Mouse (Mus musculus) myocyte (in vitro differentiated cells): Measurements from ENCODE around the gene Gm7029. TPM values are rescaled to one million over a fixed set of nuclear protein-coding genes. Genes with fewer than 3 reads are reported as not detected.

Experiments
- H3K27me3 ChIP-seq: one replicate; pipeline ENCODE4 v1.6.1; 2011; ENCODE audit not compliant: control insufficient read depth, insufficient read depth, insufficient read length
- H3K36me3 ChIP-seq: one replicate; pipeline ENCODE4 v1.6.1; 2011; ENCODE audit not compliant: control insufficient read depth, insufficient read depth
- H3K4me2 ChIP-seq: one replicate; pipeline ENCODE4 v1.6.1; 2011; ENCODE audit warnings: low read depth, control low read depth
- H3K4me3 ChIP-seq: one replicate; pipeline ENCODE4 v1.5.1; 2011; ENCODE audit warnings: mild to moderate bottlenecking, control low read depth, moderate library complexity
- H3K79me2 ChIP-seq: one replicate; pipeline ENCODE4 v1.6.1; 2011; ENCODE audit not compliant: control insufficient read depth, insufficient read depth
- H3ac ChIP-seq: one replicate; pipeline ENCODE4 v1.6.1; 2011; ENCODE audit not compliant: control insufficient read depth, insufficient read length
- CEBPB ChIP-seq: IDR thresholded peaks from 2 replicates; pipeline ENCODE4 v1.6.1; 2011; ENCODE audit warnings: mild to moderate bottlenecking, moderate library complexity; ENCODE audit not compliant: poor library complexity, insufficient read depth, severe bottlenecking
- E2F4 ChIP-seq: IDR thresholded peaks from one replicate; pipeline ENCODE4 v1.6.1; 2011; ENCODE audit warnings: mild to moderate bottlenecking, control low read depth, moderate library complexity; ENCODE audit not compliant: insufficient read depth
- MAX ChIP-seq: IDR thresholded peaks from one replicate; pipeline ENCODE4 v1.6.1; 2011; ENCODE audit warnings: low read depth, mild to moderate bottlenecking, control low read depth
- MYOD1 ChIP-seq, 3 experiments: IDR thresholded peaks; one replicate each; pipeline ENCODE4 v1.6.1; 2011; ENCODE audit warnings: control low read depth in 2 of 3, low read depth in 2 of 3, mild to moderate bottlenecking in 2 of 3, moderate library complexity in 1 of 3; ENCODE audit not compliant: insufficient read length in 2 of 3, control insufficient read depth in 1 of 3
- MYOG ChIP-seq, 3 experiments: IDR thresholded peaks; one replicate each; pipeline ENCODE4 v1.6.1; 2011; ENCODE audit warnings: control low read depth in 2 of 3, low read depth in 2 of 3, mild to moderate bottlenecking in 2 of 3; ENCODE audit not compliant: insufficient read length in 2 of 3, control insufficient read depth in 1 of 3, insufficient read depth in 1 of 3
- POLR2A ChIP-seq: IDR thresholded peaks from one replicate; pipeline ENCODE4 v1.6.1; 2011; ENCODE audit warnings: low read depth, mild to moderate bottlenecking, control low read depth, moderate library complexity; ENCODE audit not compliant: insufficient read length
- POLR2AphosphoS2 ChIP-seq: IDR thresholded peaks from one replicate; pipeline ENCODE4 v1.6.1; 2011; ENCODE audit warnings: low read depth, control low read depth; ENCODE audit not compliant: insufficient read length
- REST ChIP-seq: IDR thresholded peaks from one replicate; pipeline ENCODE4 v1.6.1; 2011; ENCODE audit warnings: mild to moderate bottlenecking, control low read depth, moderate library complexity; ENCODE audit not compliant: insufficient read depth, insufficient read length
- SRF ChIP-seq: IDR thresholded peaks from one replicate; pipeline ENCODE4 v1.6.1; 2011; ENCODE audit warnings: low read depth; ENCODE audit not compliant: control insufficient read depth, insufficient read length
- TCF12 ChIP-seq: IDR thresholded peaks from one replicate; pipeline ENCODE4 v1.6.1; 2011; ENCODE audit warnings: mild to moderate bottlenecking, control low read depth; ENCODE audit not compliant: poor library complexity, insufficient read depth, severe bottlenecking
- TCF3 ChIP-seq: IDR thresholded peaks from one replicate; pipeline ENCODE4 v1.6.1; 2011; ENCODE audit warnings: low read depth, control low read depth; ENCODE audit not compliant: insufficient read length
- USF1 ChIP-seq: IDR thresholded peaks from one replicate; pipeline ENCODE4 v1.6.1; 2011; ENCODE audit warnings: low read depth, mild to moderate bottlenecking, control low read depth, moderate library complexity
- polyA plus RNA-seq: library from polyadenylated mRNA; unstranded; fragments of >200 nt; fragmentation: generic; extraction: Trizol; gene quantifications from one replicate; pipeline ENCODE4 v1.2.1, GENCODE M21; 2012; ENCODE audit warnings: missing spikeins

Gene Gm7029
- polyA plus RNA-seq, 1 experiment = not detected

- H3K79me2 ChIP-seq = peaks cover 6% of the 10 kb centered on the region
- TF ChIP-seq POLR2AphosphoS2 (no peak), MYOD1 (IDR thresholded peaks at IDR 0.05; ENCODE audit: control insufficient read depth in 1 of 3, insufficient read length in 2 of 3, low read depth in 2 of 3) (no peak), MYOG (IDR thresholded peaks at IDR 0.05; ENCODE audit: control insufficient read depth in 1 of 3, insufficient read depth in 1 of 3, insufficient read length in 2 of 3, low read depth in 2 of 3) (no peak), E2F4 (no peak)
These were observed 43.4 kb downstream of the Gm7029 start for GRCm38 (mm10) chr17:33916847-33917655.

GRCm38 (mm10) chr17:33917656-33918292 is 44.1 kb downstream of the Gm7029 start:
- H3K4me3 ChIP-seq = no peak overlapping the region
- TF ChIP-seq TCF12 (no peak), TCF3 (no peak), POLR2AphosphoS2 (no peak), USF1 (no peak), REST (no peak), MYOG (IDR thresholded peaks at IDR 0.05; ENCODE audit: control insufficient read depth in 1 of 3, insufficient read depth in 1 of 3, insufficient read length in 2 of 3, low read depth in 2 of 3) (no peak), CEBPB (no peak), E2F4 (no peak), MYOD1 (IDR thresholded peaks at IDR 0.05; ENCODE audit: control insufficient read depth in 1 of 3, insufficient read length in 2 of 3, low read depth in 2 of 3) (no peak), SRF (no peak), MAX (no peak), POLR2A (no peak)

More at GRCm38 (mm10) chr17:33916847-33917655, 43.4 kb downstream of the Gm7029 start:
- H3K36me3 ChIP-seq = peaks cover 11% of the 10 kb centered on the region
- H3K4me3 ChIP-seq = peak overlapping the region; percentile 41
- peak overlapping the region; percentile 78 for H3K4me2 ChIP-seq
- no peaks in the 10 kb centered on the region for H3K27me3 ChIP-seq
- H3ac ChIP-seq = no peak overlapping the region

GRCm38 (mm10) chr17:33918293-33919203 is 44.9 kb downstream of the Gm7029 start:
- peak overlapping the region; percentile 90 for H3K4me2 ChIP-seq
- H3K27me3 ChIP-seq = no peaks in the 10 kb centered on the region
- H3K36me3 ChIP-seq = peaks cover 4% of the 10 kb centered on the region
- H3ac ChIP-seq = no peak overlapping the region
- TF ChIP-seq REST (no peak), E2F4 (no peak), MYOD1 (IDR thresholded peaks at IDR 0.05; ENCODE audit: control insufficient read depth in 1 of 3, insufficient read length in 2 of 3, low read depth in 2 of 3) (no peak), USF1 (no peak), TCF12 (no peak), POLR2A (peak; percentile 10)
- H3K4me3 ChIP-seq = peak overlapping the region; percentile 66
- H3K79me2 ChIP-seq = peaks cover 4% of the 10 kb centered on the region

More at GRCm38 (mm10) chr17:33917656-33918292, 44.1 kb downstream of the Gm7029 start:
- Histone ChIP-seq H3K79me2 (peaks cover 4% of the 10 kb centered on the region), H3K27me3 (no peaks in the 10 kb centered on the region), H3K4me2 (no peak overlapping the region), H3ac (no peak overlapping the region), H3K36me3 (peaks cover 7% of the 10 kb centered on the region)

GRCm38 (mm10) chr17:33919351-33920281 is 46.0 kb downstream of the Gm7029 start:
- Histone ChIP-seq H3K36me3 (peaks cover 4% of the 10 kb centered on the region), H3K4me3 (peak overlapping the region; percentile 66), H3K27me3 (no peaks in the 10 kb centered on the region), H3K4me2 (peak overlapping the region; percentile 90), H3ac (no peak overlapping the region), H3K79me2 (peaks cover 4% of the 10 kb centered on the region)
- TF ChIP-seq TCF12 (no peak), POLR2A (no peak), E2F4 (no peak), POLR2AphosphoS2 (peak; percentile 67), TCF3 (no peak), MYOG (IDR thresholded peaks at IDR 0.05; ENCODE audit: control insufficient read depth in 1 of 3, insufficient read depth in 1 of 3, insufficient read length in 2 of 3, low read depth in 2 of 3) (no peak)
